Mouse (Mus musculus) duodenum, adult 2 months (tissue): Measurements from ENCODE around the gene Fn1. TPM values are rescaled to one million over a fixed set of nuclear protein-coding genes. Genes with fewer than 3 reads are reported as not detected.

ENCODE experiments used
- polyA plus RNA-seq: library from polyadenylated mRNA; depleted of rRNA; stranded (reverse); fragments of >200 nt; gene quantifications from 2 replicates; pipeline ENCODE4 v1.2.3, GENCODE M21; 2012; ENCODE audit warnings: low replicate concordance; rRNA removed

The Fn1 gene
- 36.2 and 80.1 TPM in 2 replicates for polyA plus RNA-seq

DNA sequence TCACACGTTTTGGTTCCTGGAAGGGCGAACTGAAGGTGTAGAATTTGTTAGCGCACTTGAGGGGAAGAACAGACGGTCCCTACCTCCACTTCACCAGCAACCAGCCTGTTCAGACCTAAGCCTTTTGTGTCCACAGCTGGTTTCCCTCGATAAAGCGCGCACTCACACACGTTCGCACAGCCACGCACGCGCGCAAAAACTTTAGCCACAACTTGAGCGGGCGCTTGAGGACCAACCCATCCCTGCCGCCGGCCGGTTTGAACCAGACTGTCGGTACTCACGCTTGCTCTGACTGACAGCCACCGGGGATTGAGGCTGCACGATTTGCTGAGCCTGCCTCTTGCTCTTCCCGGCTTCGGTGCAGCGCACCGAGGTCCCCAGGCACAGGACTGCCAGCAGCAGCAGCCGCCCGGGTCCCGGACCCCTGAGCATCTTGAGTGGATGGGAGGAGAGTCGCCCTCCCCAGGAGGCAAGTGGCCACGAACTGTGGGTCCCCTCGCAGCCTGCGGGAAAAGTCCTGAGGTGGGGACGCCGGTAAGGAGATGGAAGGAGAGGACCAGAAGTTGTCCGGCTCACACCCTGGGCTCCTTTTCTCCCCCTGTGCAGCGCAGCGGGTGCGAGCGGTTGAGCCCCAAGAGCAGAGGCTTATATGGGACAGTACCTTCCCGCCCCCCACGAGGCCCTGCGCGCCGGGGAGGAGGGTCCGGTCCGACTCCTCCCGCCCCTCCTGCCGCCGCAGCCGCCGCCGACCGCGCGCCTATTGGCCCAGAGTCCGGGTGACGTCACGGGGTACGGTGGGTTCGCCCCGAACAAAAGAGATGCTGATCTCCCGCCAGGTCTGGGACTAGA, at the start of gene Fn1:
Gene Fn1, minus strand, starts transcription at position 650 of the 849 bp plus-strand sequence.

DNA sequence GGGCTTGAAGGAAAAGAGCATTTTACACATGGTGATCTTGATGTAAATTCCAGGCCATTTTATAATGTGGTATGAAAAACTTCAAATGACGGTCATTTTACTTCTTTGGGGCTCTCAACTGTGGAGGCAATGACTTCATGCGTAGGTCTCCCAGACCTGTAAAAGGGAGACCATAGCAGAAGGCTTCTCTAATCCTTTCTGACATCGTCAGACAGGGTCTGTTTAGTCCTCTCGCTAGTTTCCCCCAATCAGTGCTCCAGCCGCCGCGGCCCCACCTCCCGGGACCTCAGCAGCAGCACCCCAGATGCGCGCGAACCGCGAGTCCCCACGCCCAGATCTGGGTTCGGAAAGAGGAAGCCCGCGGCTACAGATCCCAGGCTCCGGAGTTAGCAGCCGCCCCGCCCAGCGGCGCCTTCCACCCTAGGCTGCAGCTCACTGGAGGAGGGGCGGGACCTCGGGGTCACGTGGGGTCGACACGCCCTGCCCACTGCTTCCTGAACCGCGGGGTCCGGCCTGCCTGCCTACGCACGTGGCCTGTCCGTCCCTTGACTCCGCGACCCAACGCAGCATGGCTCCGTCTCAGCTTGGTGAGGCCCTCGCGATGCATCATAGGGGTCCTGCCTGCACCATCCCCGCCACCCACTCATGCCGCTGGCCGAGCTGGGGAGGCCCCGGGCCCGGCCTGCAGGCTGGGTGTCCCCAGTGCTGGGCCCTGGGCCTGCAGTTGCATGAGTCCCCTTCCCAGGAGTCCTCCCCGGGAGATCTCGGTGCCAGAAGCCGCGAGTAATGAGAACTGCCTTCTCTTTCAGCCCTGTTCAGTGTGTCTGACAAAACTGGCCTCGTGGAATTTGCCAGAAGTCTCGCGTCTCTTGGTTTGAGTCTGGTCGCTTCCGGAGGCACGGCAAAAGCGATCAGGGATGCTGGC, 96.0 kb downstream of the Fn1 start, which contains the start of gene Atic:
Gene Atic, plus strand, starts transcription at position 463 of the 925 bp plus-strand sequence.

Other genes starting within 250 kb of the Fn1 start
- gene Abca12, start 238.3 kb downstream of the Fn1 start, polyA plus RNA-seq, result not detected in 2 replicates
- 8.8 and 13.3 TPM in 2 replicates for gene Atic, start 96.0 kb downstream of the Fn1 start, polyA plus RNA-seq